Mouse (Mus musculus): ENCODE data around the gene Hist1h4h. TPM values are rescaled to one million over a fixed set of nuclear protein-coding genes. Genes with fewer than 3 reads are reported as not detected.

The Hist1h4h gene
- total and polyA plus RNA-seq, 3 experiments, result 9.9 to 5,753 TPM; not detected in 1

DNA sequence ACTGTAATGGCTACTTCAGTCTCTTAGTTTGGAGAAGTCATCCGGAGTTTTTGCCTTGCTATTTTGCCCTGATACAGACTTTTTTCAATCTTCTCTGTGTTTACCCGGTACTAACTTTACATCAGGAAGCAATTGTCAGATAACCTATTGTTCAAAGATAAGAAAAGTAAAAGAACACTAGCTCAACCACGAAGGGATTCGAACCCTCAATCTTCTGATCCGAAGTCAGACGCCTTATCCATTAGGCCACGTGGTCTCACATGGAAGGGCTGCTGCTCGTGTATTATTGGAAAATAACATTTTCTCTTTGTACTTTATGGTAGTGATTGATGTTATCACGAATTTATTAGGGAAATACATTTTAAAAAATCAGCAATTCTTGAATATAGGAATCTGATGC, 27.1 kb upstream of the Hist1h4h start:
- H3K4me3 ChIP-seq (ENCODE audit: control insufficient read depth in 1 of 2, insufficient read depth in 1 of 2, low read depth in 2 of 2, low read length in 2 of 2), result peak overlapping the region; percentile 4 to 28

DNA sequence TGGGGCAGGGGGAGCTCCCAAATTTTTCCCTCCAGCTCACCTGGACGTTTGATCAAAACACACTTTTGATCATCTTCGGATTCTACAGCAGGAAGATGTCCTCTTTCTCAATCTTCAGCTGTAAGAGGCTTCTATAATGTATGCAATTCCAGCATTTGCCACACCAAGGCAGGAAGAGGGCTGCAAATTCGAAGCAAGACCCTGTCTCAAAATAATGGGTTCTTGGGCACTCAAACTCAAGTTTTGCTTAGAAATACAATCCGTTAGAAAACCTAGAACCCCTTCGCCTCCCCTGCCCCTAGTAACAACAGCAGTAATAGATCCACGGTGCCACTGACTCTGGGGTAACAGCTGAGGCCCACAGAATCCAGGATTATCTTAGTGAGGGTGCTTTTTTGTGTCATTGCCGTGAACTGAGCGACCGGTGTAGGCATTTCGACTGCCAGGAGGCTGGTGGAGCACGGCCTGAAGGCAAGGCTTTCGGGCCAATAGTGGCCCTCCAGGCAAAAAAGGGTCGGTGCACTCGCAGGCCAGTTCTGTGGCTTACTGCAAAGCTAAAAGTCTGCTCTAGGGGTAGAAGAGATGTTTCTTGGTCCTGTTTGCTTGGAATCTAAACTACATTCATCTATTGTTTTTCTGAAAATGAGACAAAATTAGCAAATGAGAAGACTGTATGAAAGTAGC, 25.0 kb upstream of the Hist1h4h start:
- no peak for TF ChIP-seq USF1 (IDR thresholded peaks at IDR 0.05; ENCODE audit: low read depth, low read length)
- TF ChIP-seq ZMIZ1 (IDR thresholded peaks at IDR 0.05; ENCODE audit: low read depth, low read length), result no peak
- TF ChIP-seq UBTF (IDR thresholded peaks at IDR 0.05; ENCODE audit: borderline replicate concordance, insufficient read depth, low read depth, low read length), result peak; percentile 69; the same call in 1 of the 2 replicates
- TF ChIP-seq SMC3 (IDR thresholded peaks at IDR 0.05; ENCODE audit: low read depth, low read length), result no peak
- no peak for TF ChIP-seq MYC (IDR thresholded peaks at IDR 0.05; ENCODE audit: low read depth, low read length)
- H3K9me3 ChIP-seq (replicated peaks; ENCODE audit: insufficient read depth, low read length), result no peaks in the 10 kb centered on the region
- DNase-seq (ENCODE audit: low read depth, low spot score), result peak; percentile 79
- H3K4me1 ChIP-seq (ENCODE audit: control insufficient read depth in 1 of 2, insufficient read depth in 2 of 2, low read length in 2 of 2), result peaks cover 0 to 10% of the 10 kb centered on the region in 2 experiments; a peak in 1 of 4 replicates
- peak overlapping the region; percentile 31 for H3K27ac ChIP-seq (ENCODE audit: control insufficient read depth, low read depth, low read length)
- peaks cover 0 to 12% of the 10 kb centered on the region in 2 experiments; a peak in 2 of 4 replicates for H3K36me3 ChIP-seq (ENCODE audit: control insufficient read depth in 1 of 2, insufficient read depth in 2 of 2, low read length in 2 of 2)
- H3K9ac ChIP-seq (ENCODE audit: control insufficient read depth, low read depth, low read length, poor library complexity, severe bottlenecking), result peak overlapping the region; percentile 64
- H3K27me3 ChIP-seq (ENCODE audit: control insufficient read depth in 1 of 2, insufficient read depth in 2 of 2, low read length in 2 of 2), result no peaks in the 10 kb centered on the region
- H3K79me2 ChIP-seq (ENCODE audit: control insufficient read depth, insufficient read depth, low read length, poor library complexity), result no peaks in the 10 kb centered on the region
- H3K4me3 ChIP-seq (ENCODE audit: control insufficient read depth in 1 of 2, insufficient read depth in 1 of 2, low read depth in 2 of 2, low read length in 2 of 2), result peak overlapping the region; percentile 57 to 66

More for the DNA sequence above, 27.1 kb upstream of the Hist1h4h start:
- Histone ChIP-seq H3K9ac (ENCODE audit: control insufficient read depth, low read depth, low read length, poor library complexity, severe bottlenecking) (no peak overlapping the region), H3K27me3 (ENCODE audit: control insufficient read depth in 1 of 2, insufficient read depth in 2 of 2, low read length in 2 of 2) (no peaks in the 10 kb centered on the region), H3K4me1 (ENCODE audit: control insufficient read depth in 1 of 2, insufficient read depth in 2 of 2, low read length in 2 of 2) (peaks cover 0 to 10% of the 10 kb centered on the region in 2 experiments; a peak in 1 of 4 replicates), H3K27ac (ENCODE audit: control insufficient read depth, low read depth, low read length) (no peak overlapping the region), H3K79me2 (ENCODE audit: control insufficient read depth, insufficient read depth, low read length, poor library complexity) (no peaks in the 10 kb centered on the region), H3K9me3 (replicated peaks; ENCODE audit: insufficient read depth, low read length) (no peaks in the 10 kb centered on the region), H3K36me3 (ENCODE audit: control insufficient read depth in 1 of 2, insufficient read depth in 2 of 2, low read length in 2 of 2) (peaks cover 0 to 12% of the 10 kb centered on the region in 2 experiments; a peak in 2 of 4 replicates)
- peak; percentile 100 for TF ChIP-seq TBP (IDR thresholded peaks at IDR 0.05; ENCODE audit: low read depth, low read length)
- TF ChIP-seq RAD21 (IDR thresholded peaks at IDR 0.05; ENCODE audit: low read depth, low read length), result no peak
- TF ChIP-seq GATA1 (IDR thresholded peaks at IDR 0.05; ENCODE audit: low read depth, low read length), result peak; percentile 96
- peak; percentile 83 for DNase-seq (ENCODE audit: low read depth, low spot score)

DNA sequence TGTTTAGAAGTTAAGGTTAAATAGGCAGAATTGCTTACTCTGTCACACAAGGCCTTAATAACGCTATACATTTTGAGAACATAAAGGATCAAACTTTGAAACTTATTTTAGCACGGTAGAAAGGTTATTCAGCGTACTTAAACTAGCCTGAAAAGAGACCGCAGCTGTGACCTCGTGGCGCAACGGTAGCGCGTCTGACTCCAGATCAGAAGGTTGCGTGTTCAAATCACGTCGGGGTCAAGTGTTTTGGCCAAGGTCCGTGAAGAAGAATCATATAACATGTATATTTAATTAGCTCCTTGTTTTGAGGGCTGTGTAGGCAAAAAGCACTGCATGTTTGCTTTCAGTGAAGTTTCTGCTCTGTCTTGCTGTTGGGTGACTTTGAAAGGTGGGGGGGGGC, 24.5 kb upstream of the Hist1h4h start:
- Histone ChIP-seq H3K4me3 (ENCODE audit: control insufficient read depth in 1 of 2, insufficient read depth in 1 of 2, low read depth in 2 of 2, low read length in 2 of 2) (peak overlapping the region; percentile 57 to 66), H3K27ac (ENCODE audit: control insufficient read depth, low read depth, low read length) (no peak overlapping the region)

More for the DNA sequence above, 24.5 kb upstream of the Hist1h4h start:
- TF ChIP-seq TBP (IDR thresholded peaks at IDR 0.05; ENCODE audit: low read depth, low read length), result peak; percentile 100
- no peak for TF ChIP-seq E2F4 (IDR thresholded peaks at IDR 0.05; ENCODE audit: borderline replicate concordance, low read depth, low read length)
- TF ChIP-seq MAFK (IDR thresholded peaks at IDR 0.05; ENCODE audit: borderline replicate concordance, low read depth, low read length), result no peak
- no peak for TF ChIP-seq RCOR1 (IDR thresholded peaks at IDR 0.05; ENCODE audit: low read depth, low read length)
- no peak for TF ChIP-seq MXI1 (IDR thresholded peaks at IDR 0.05; ENCODE audit: low read depth, low read length)
- TF ChIP-seq RAD21 (IDR thresholded peaks at IDR 0.05; ENCODE audit: low read depth, low read length), result no peak
- TF ChIP-seq ETS1 (IDR thresholded peaks at IDR 0.05; ENCODE audit: low read depth, low read length), result no peak
- TF ChIP-seq ZNF384 (IDR thresholded peaks at IDR 0.05; ENCODE audit: low read depth, low read length), result no peak
- Histone ChIP-seq H3K9me3 (replicated peaks; ENCODE audit: insufficient read depth, low read length) (no peaks in the 10 kb centered on the region), H3K36me3 (ENCODE audit: control insufficient read depth in 1 of 2, insufficient read depth in 2 of 2, low read length in 2 of 2) (peaks cover 0 to 10% of the 10 kb centered on the region in 2 experiments; a peak in 2 of 4 replicates), H3K9ac (ENCODE audit: control insufficient read depth, low read depth, low read length, poor library complexity, severe bottlenecking) (peak overlapping the region; percentile 64; the same call in 1 of the 2 replicates), H3K27me3 (ENCODE audit: control insufficient read depth in 1 of 2, insufficient read depth in 2 of 2, low read length in 2 of 2) (no peaks in the 10 kb centered on the region), H3K4me1 (ENCODE audit: control insufficient read depth in 1 of 2, insufficient read depth in 2 of 2, low read length in 2 of 2) (peaks cover 0 to 10% of the 10 kb centered on the region in 2 experiments; a peak in 1 of 4 replicates), H3K79me2 (ENCODE audit: control insufficient read depth, insufficient read depth, low read length, poor library complexity) (no peaks in the 10 kb centered on the region)
- peak; percentile 86 for DNase-seq (ENCODE audit: low read depth, low spot score)
